Mouse (Mus musculus) liver, embryonic 14.5 days (tissue): ENCODE measurements around the gene Lrrc4b.

Experiments used
- CTCF ChIP-seq: IDR thresholded peaks from 2 replicates; pipeline ENCODE4 v1.5.1; 2016; ENCODE audit warnings: antibody characterized with exemption, low read depth, control low read depth
- EP300 ChIP-seq: IDR thresholded peaks from 2 replicates; pipeline ENCODE4 v1.6.1; 2016; ENCODE audit warnings: antibody characterized with exemption, low read depth

GRCm38 (mm10) chr7:44440479-44440878, 11.7 kb downstream of the Lrrc4b start:
- TF ChIP-seq EP300 (no peak), CTCF (no peak)
